Mouse (Mus musculus) CH12.LX (cell line): ENCODE measurements around the gene Lgals4. TPM values are rescaled to one million over a fixed set of nuclear protein-coding genes. Genes with fewer than 3 reads are reported as not detected.
A peak's percentile ranks its signal among the peaks of the same experiment; 100 is the strongest.

Experiments
- DNase-seq: peaks from one replicate; pipeline ENCODE4 v3.0.0-alpha.2; 2013; ENCODE audit errors: extremely low read depth
- H3K27ac ChIP-seq: 2 replicates; pipeline ENCODE4 v1.5.1; 2012; ENCODE audit warnings: low read depth, mild to moderate bottlenecking, control low read depth, moderate library complexity; ENCODE audit not compliant: insufficient read depth
- H3K27me3 ChIP-seq: replicated peaks from 2 replicates; pipeline ENCODE3; 2012; ENCODE audit warnings: inconsistent platforms
- H3K36me3 ChIP-seq, 2 experiments: replicated peaks in 1 of 2; 2 replicates each; pipeline versions ENCODE3 to v1.6.1; 2012; ENCODE audit warnings: inconsistent platforms in 1 of 2, low read length in 1 of 2, mild to moderate bottlenecking in 1 of 2, mixed read lengths in 1 of 2, moderate library complexity in 1 of 2; ENCODE audit not compliant: control insufficient read depth in 1 of 2, insufficient read depth in 1 of 2
- H3K4me1 ChIP-seq, 2 experiments: 2 replicates each; pipeline ENCODE4 v1.6.1; 2012; ENCODE audit warnings: inconsistent platforms in 1 of 2, moderate library complexity in 1 of 2; ENCODE audit not compliant: insufficient read depth in 2 of 2, control insufficient read depth in 1 of 2
- H3K4me2 ChIP-seq: 2 replicates; pipeline ENCODE4 v1.6.1; 2012; ENCODE audit warnings: low read depth, mild to moderate bottlenecking, control low read depth; ENCODE audit not compliant: poor library complexity, insufficient read depth, severe bottlenecking
- H3K4me3 ChIP-seq, 3 experiments: fragments of 150-350 bp in 1 of 3; sonication (generic) in 1 of 3; replicated peaks in 1 of 3; 2 replicates each; pipeline versions ENCODE3 to v1.5.1; 2011 to 2012; ENCODE audit warnings: low read depth in 2 of 3, low read length in 2 of 3, mild to moderate bottlenecking in 2 of 3, moderate library complexity in 2 of 3, control low read depth in 1 of 3, improper control_type of control experiment in 1 of 3, inconsistent platforms in 1 of 3, mixed read lengths in 1 of 3; ENCODE audit not compliant: poor library complexity in 1 of 3
- H3K79me2 ChIP-seq: replicated peaks from 2 replicates; pipeline ENCODE4 v1.6.1; 2012; ENCODE audit warnings: mild to moderate bottlenecking, moderate library complexity; ENCODE audit not compliant: control insufficient read depth, poor library complexity, insufficient read depth, severe bottlenecking; ENCODE audit errors: extremely low read depth
- H3K9ac ChIP-seq: 2 replicates; pipeline ENCODE4 v1.6.1; 2012; ENCODE audit warnings: low read depth, mild to moderate bottlenecking, control low read depth, moderate library complexity; ENCODE audit not compliant: insufficient read depth
- H3K9me3 ChIP-seq: replicated peaks from 2 replicates; pipeline ENCODE3; 2012; ENCODE audit warnings: low read length, inconsistent platforms, mixed read lengths
- ETS1 ChIP-seq: conservative IDR thresholded peaks from 2 replicates; pipeline ENCODE4 v1.6.1; 2012; ENCODE audit warnings: low read depth, mild to moderate bottlenecking, inconsistent platforms, low read length, improper control_type of control experiment, moderate library complexity
- HCFC1 ChIP-seq: IDR thresholded peaks from 2 replicates; pipeline ENCODE4 v1.6.1; 2012; ENCODE audit warnings: low read depth, mild to moderate bottlenecking, inconsistent platforms, low read length, improper control_type of control experiment
- JUN ChIP-seq: IDR thresholded peaks from 2 replicates; pipeline ENCODE4 v1.6.1; 2011; ENCODE audit warnings: low read depth, mild to moderate bottlenecking, low read length, improper control_type of control experiment, moderate library complexity; ENCODE audit not compliant: insufficient read depth
- JUND ChIP-seq: conservative IDR thresholded peaks from 2 replicates; pipeline ENCODE4 v1.6.1; 2011; ENCODE audit warnings: low read depth, low read length, improper control_type of control experiment
- KAT2A ChIP-seq: IDR thresholded peaks from 2 replicates; pipeline ENCODE4 v1.6.1; 2012; ENCODE audit warnings: low read length, improper control_type of control experiment, inconsistent platforms; ENCODE audit not compliant: insufficient replicate concordance
- MAZ ChIP-seq: IDR thresholded peaks from 2 replicates; pipeline ENCODE4 v1.6.1; 2012; ENCODE audit warnings: low read depth, mild to moderate bottlenecking, inconsistent platforms, low read length, improper control_type of control experiment, moderate library complexity
- MEF2A ChIP-seq: IDR thresholded peaks from 2 replicates; pipeline ENCODE4 v1.6.1; 2014; ENCODE audit warnings: low read depth, mild to moderate bottlenecking, inconsistent platforms, low read length, improper control_type of control experiment, borderline replicate concordance
- PAX5 ChIP-seq: IDR thresholded peaks from 2 replicates; pipeline ENCODE4 v1.6.1; 2012; ENCODE audit warnings: low read length, inconsistent platforms, mixed read lengths
- POLR2A ChIP-seq: IDR thresholded peaks from 2 replicates; pipeline ENCODE4 v1.6.1; 2011; ENCODE audit warnings: low read depth, mild to moderate bottlenecking, improper control_type of control experiment, low read length
- POLR2AphosphoS2 ChIP-seq: IDR thresholded peaks from 2 replicates; pipeline ENCODE4 v1.6.1; 2011; ENCODE audit warnings: low read depth, low read length, improper control_type of control experiment
- RCOR1 ChIP-seq: conservative IDR thresholded peaks from 2 replicates; pipeline ENCODE4 v1.6.1; 2012; ENCODE audit warnings: low read depth, mild to moderate bottlenecking, inconsistent platforms, low read length, improper control_type of control experiment
- TBP ChIP-seq: conservative IDR thresholded peaks from 2 replicates; pipeline ENCODE4 v1.6.1; 2011; ENCODE audit warnings: low read depth, low read length, improper control_type of control experiment
- TCF12 ChIP-seq: IDR thresholded peaks from 2 replicates; pipeline ENCODE4 v1.6.1; 2014; ENCODE audit warnings: low read depth, mild to moderate bottlenecking, inconsistent platforms, low read length, improper control_type of control experiment
- USF2 ChIP-seq: conservative IDR thresholded peaks from 2 replicates; pipeline ENCODE4 v1.6.1; 2011; ENCODE audit warnings: low read depth, low read length, improper control_type of control experiment
- ZKSCAN1 ChIP-seq: IDR thresholded peaks from 2 replicates; pipeline ENCODE4 v1.6.1; 2012; ENCODE audit warnings: low read depth, inconsistent platforms, low read length, improper control_type of control experiment, borderline replicate concordance
- ZMIZ1 ChIP-seq: IDR thresholded peaks from 2 replicates; pipeline ENCODE4 v1.6.1; 2012; ENCODE audit warnings: low read depth, mild to moderate bottlenecking, inconsistent platforms, low read length, improper control_type of control experiment
- ZNF384 ChIP-seq: IDR thresholded peaks from 2 replicates; pipeline ENCODE4 v1.6.1; 2012; ENCODE audit warnings: low read depth, low read length, improper control_type of control experiment, inconsistent platforms
- dilution Hi-C: fragments of 300-500 bp; cut with MboI; formaldehyde crosslinking; loops from 2 replicates; pipeline ENCODE4 v1.14.3; 2020; ENCODE audit warnings: low sequenced_read_pairs; ENCODE audit not compliant: extremely low pct_unique_long_range_greater_than_20kb, extremely low pct_ligation_motif_present
- in situ Hi-C: fragments of 300-500 bp; cut with MboI; formaldehyde crosslinking; loops from 3 replicates; pipeline ENCODE4 v1.14.3; 2019; ENCODE audit warnings: low sequenced_read_pairs, low pct_ligation_motif_present, low pct_unique_long_range_greater_than_20kb, mixed read lengths
- polyA plus RNA-seq: library from polyadenylated mRNA; unstranded; fragments of >175 nt; gene quantifications from 2 replicates; pipeline ENCODE4 v1.2.1, GENCODE M21; 2012; ENCODE audit warnings: low read depth; ENCODE audit not compliant: insufficient read length
- total RNA-seq, 2 experiments: library from RNA; depleted of rRNA; stranded (reverse); fragments of 300-350 nt in 1 of 2; fragments of >200 nt in 1 of 2; gene quantifications; 2 replicates each; pipeline ENCODE4 v1.2.3; 2012 to 2014

Gene Lgals4
- total and polyA plus RNA-seq, 3 experiments, result 2.6 to 7.0 (median 6.5) TPM

- Histone ChIP-seq H3K9ac (no peak overlapping the region), H3K4me2 (no peak overlapping the region), H3K27ac (no peak overlapping the region), H3K9me3 (peaks cover 11% of the 10 kb centered on the region), H3K27me3 (no peaks in the 10 kb centered on the region), H3K79me2 (no peaks in the 10 kb centered on the region), H3K4me1 (peaks cover 3 to 18% of the 10 kb centered on the region in 2 experiments; a peak in 3 of 4 replicates), H3K4me3 (no peak overlapping the region), H3K36me3 (peaks cover 26 to 59% of the 10 kb centered on the region in 2 experiments)
- in situ Hi-C loops (no loop called here), dilution Hi-C loops (no loop called here)
- no peak for DNase-seq
- TF ChIP-seq ZNF384 (no peak), ZKSCAN1 (peak; percentile 71)
Observed at GRCm38 (mm10) chr7:28832137-28832536, 1.5 kb upstream of the Lgals4 start.

- dilution Hi-C loops, result no loop called here
- Histone ChIP-seq H3K9ac (no peak overlapping the region), H3K27me3 (no peaks in the 10 kb centered on the region), H3K27ac (no peak overlapping the region), H3K4me2 (no peak overlapping the region), H3K36me3 (peaks cover 7 to 69% of the 10 kb centered on the region in 2 experiments), H3K9me3 (no peaks in the 10 kb centered on the region), H3K4me3 (no peak overlapping the region), H3K79me2 (no peaks in the 10 kb centered on the region), H3K4me1 (peaks cover 0 to 9% of the 10 kb centered on the region in 2 experiments; a peak in 2 of 4 replicates)
- in situ Hi-C loops, result no loop called here
- DNase-seq, result no peak
- no peak for TF ChIP-seq USF2
- TF ChIP-seq TBP, result no peak
- TF ChIP-seq JUN, result no peak
- TF ChIP-seq JUND, result no peak
- no peak for TF ChIP-seq POLR2AphosphoS2
- no peak for TF ChIP-seq PAX5
- no peak for TF ChIP-seq RCOR1
- no peak for TF ChIP-seq MEF2A
- TF ChIP-seq KAT2A, result no peak
- TF ChIP-seq MAZ, result no peak
- TF ChIP-seq ETS1, result no peak
- no peak for TF ChIP-seq ZMIZ1
- TF ChIP-seq ZKSCAN1, result no peak
- TF ChIP-seq HCFC1, result no peak
- no peak for TF ChIP-seq TCF12
- TF ChIP-seq POLR2A, result no peak
Observed at GRCm38 (mm10) chr7:28836936-28837335, 3.3 kb downstream of the Lgals4 start.
